Mouse (Mus musculus) midbrain, postnatal 0 days (tissue): Measurements from ENCODE around the gene Chpf2. TPM values are rescaled to one million over a fixed set of nuclear protein-coding genes. Genes with fewer than 3 reads are reported as not detected.
A peak's percentile ranks its signal among the peaks of the same experiment; 100 is the strongest.

Source experiments
- ATAC-seq: fragments of 200-750 bp; cut with Nextera tagmentation; 2 replicates; pipeline ENCODE4 v1.8.0; 2017; ENCODE audit warnings: moderate number of reproducible peaks, mild to moderate bottlenecking, moderate TSS enrichment, moderate library complexity; ENCODE audit not compliant: low FRiP score
- DNase-seq: peaks from one replicate; pipeline ENCODE4 v3.0.0-alpha.2; 2015; ENCODE audit warnings: low spot score
- H3K27ac ChIP-seq: fragments of 300-500 bp; sonication (generic); 2 replicates; pipeline ENCODE4 v1.5.1; 2014; ENCODE audit warnings: low read depth, mild to moderate bottlenecking, low read length, mixed read lengths
- H3K27me3 ChIP-seq: fragments of 300-500 bp; sonication (generic); 2 replicates; pipeline ENCODE4 v1.6.1; 2014; ENCODE audit warnings: low read length, control low read depth, mixed read lengths; ENCODE audit not compliant: insufficient read depth
- H3K36me3 ChIP-seq: fragments of 300-500 bp; sonication (generic); 2 replicates; pipeline ENCODE4 v1.6.1; 2014; ENCODE audit warnings: low read length, control low read depth, mixed read lengths; ENCODE audit not compliant: insufficient read depth
- H3K4me1 ChIP-seq: fragments of 300-500 bp; sonication (generic); 2 replicates; pipeline ENCODE4 v1.6.1; 2014; ENCODE audit warnings: mild to moderate bottlenecking, control low read depth, antibody characterized with exemption, low read length, mixed read lengths; ENCODE audit not compliant: insufficient read depth
- H3K4me2 ChIP-seq: fragments of 300-500 bp; sonication (generic); 2 replicates; pipeline ENCODE4 v1.6.1; 2014; ENCODE audit warnings: low read depth, mild to moderate bottlenecking, low read length, mixed read lengths; ENCODE audit not compliant: poor library complexity, severe bottlenecking
- H3K4me3 ChIP-seq: fragments of 300-500 bp; sonication (generic); 2 replicates; pipeline ENCODE4 v1.5.1; 2014; ENCODE audit warnings: low read depth, mild to moderate bottlenecking, low read length, moderate library complexity
- H3K9ac ChIP-seq: fragments of 300-500 bp; sonication (generic); replicated peaks from 2 replicates; pipeline ENCODE4 v1.6.1; 2014; ENCODE audit warnings: mild to moderate bottlenecking, low read length, moderate library complexity, mixed read lengths; ENCODE audit not compliant: poor library complexity, severe bottlenecking
- H3K9me3 ChIP-seq: fragments of 300-500 bp; sonication (generic); 2 replicates; pipeline ENCODE4 v1.6.1; 2016; ENCODE audit warnings: low read length, control low read depth
- CTCF ChIP-seq: IDR thresholded peaks from 2 replicates; pipeline ENCODE4 v1.5.1; 2016; ENCODE audit warnings: antibody characterized with exemption, mild to moderate bottlenecking
- WGBS: fragments of 180-500 bp; shearing (Covaris S2); extraction: QIAGEN DNeasy Blood & Tissue Kit; methylation state at CpG from one replicate; pipeline ENCODE4 v1.1.7; 2014; 5-methylcytosine and 5-hydroxymethylcytosine counted together
- microRNA counts: library from miRNA; unstranded; fragments of <30 nt; microRNA quantifications from one replicate; lab custom pipeline; 2015
- microRNA-seq: library from miRNA; unstranded; fragments of <30 nt; microRNA quantifications from one replicate; pipeline ENCODE4, GENCODE M21; 2016; ENCODE audit warnings: borderline number of aligned reads
- polyA plus RNA-seq: library from polyadenylated mRNA; unstranded; fragments of >200 nt; fragmentation: Nextera tagmentation; extraction: Ambion mirVana; gene quantifications from 2 replicates; pipeline ENCODE4 v1.2.1, GENCODE M21; 2015
- total RNA-seq: library from RNA; depleted of rRNA; stranded (reverse); fragments of >200 nt; gene quantifications from 2 replicates; pipeline ENCODE4 v1.2.3, GENCODE M21; 2014; rRNA removed

Gene Chpf2
- total and polyA plus RNA-seq, 2 experiments from 2014 or later, result 25.5 to 32.8 TPM

DNA sequence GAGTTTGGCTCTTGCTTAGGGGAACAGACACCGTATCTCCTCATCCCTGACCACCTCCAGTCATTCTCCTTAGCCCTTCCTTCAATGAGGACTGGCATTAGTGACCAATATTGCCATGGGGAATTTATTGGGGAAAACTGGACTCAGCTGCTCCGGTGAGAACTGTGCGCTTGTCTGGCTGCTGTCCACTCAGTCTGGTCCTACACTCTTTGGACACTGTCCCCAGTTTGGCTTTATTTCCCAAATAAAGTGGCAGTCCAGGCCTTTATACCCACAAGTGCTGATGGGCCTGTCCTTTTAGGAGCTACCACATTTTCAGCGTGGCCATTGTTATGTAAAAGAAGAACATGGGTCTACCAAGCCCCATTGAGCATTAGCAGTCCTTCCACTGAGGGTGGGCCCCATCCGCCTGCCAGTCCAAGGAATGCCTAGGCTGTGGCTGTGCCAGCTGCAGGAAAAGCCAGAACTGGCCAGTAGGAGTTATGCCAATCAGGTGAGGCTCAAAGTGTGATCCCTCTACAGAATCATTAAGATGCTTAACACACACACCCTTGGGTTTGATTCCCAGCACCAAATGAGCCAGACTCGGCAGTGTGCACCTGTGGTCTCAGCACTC lies 49.1 kb downstream of the Chpf2 start:
- no peak for ATAC-seq
- no peak for TF ChIP-seq CTCF
- H3K36me3 ChIP-seq, result no peaks in the 10 kb centered on the region
- peaks cover 11% of the 10 kb centered on the region for H3K4me1 ChIP-seq
- H3K4me3 ChIP-seq, result no peak overlapping the region
- WGBS, result 51% methylated on average over 6 of the region's 6 CpGs
- no peak overlapping the region for H3K4me2 ChIP-seq
- H3K9me3 ChIP-seq, result no peaks in the 10 kb centered on the region
- H3K9ac ChIP-seq, result no peak overlapping the region
- no peak for DNase-seq
- H3K27me3 ChIP-seq, result no peaks in the 10 kb centered on the region
- H3K27ac ChIP-seq, result no peak overlapping the region

DNA sequence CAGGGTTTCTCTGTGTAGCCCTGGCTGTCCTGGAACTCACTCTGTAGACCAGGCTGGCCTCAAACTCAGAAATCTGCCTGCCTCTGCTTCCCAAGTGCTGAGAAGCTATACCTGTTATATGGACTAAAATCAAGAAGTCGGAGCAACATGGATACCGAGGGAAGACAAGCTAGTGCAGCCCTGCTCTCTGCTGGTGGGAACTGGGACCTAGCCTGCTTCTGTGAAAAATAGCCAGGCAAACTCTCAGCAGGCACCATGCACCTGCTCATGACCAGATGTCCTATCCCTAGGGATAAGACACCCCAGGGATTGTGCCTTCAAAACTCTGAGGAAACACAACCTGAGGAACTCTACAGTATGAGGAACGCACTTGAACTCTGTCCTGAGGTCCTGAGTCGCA lies 50.4 kb downstream of the Chpf2 start:
- peak; percentile 32; the same call in 1 of the 2 replicates for ATAC-seq
- peak; percentile 39 for DNase-seq
- no peaks in the 10 kb centered on the region for H3K9me3 ChIP-seq

DNA sequence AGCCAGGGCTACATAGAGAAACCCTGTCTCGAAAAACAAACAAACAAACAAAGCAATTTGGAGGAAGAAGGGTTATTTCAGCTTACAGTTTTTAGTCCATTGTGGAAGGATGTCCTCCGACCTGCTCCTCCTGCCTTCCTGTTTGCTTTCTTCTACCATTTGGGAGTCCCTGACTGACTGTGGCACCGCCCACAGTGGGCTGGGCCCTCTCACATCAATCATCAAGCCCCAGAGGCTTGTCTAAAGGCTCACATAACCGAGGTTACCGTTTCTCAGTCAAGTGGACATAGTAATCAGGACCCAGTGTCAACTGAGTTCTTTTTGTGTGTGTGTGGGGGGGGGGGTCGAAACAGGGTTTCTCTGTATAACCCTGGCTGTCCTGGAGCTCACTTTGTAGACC lies 51.6 kb downstream of the Chpf2 start:
- 66% methylated on average over 6 of the region's 6 CpGs for WGBS
- H3K4me2 ChIP-seq, result no peak overlapping the region
- peaks cover 11% of the 10 kb centered on the region for H3K4me1 ChIP-seq
- H3K9ac ChIP-seq, result no peak overlapping the region
- no peak for ATAC-seq
- no peak overlapping the region for H3K27ac ChIP-seq
- TF ChIP-seq CTCF, result no peak
- no peaks in the 10 kb centered on the region for H3K36me3 ChIP-seq
- no peak for DNase-seq
- H3K27me3 ChIP-seq, result no peaks in the 10 kb centered on the region
- no peak overlapping the region for H3K4me3 ChIP-seq
- H3K9me3 ChIP-seq, result no peaks in the 10 kb centered on the region

More for the DNA sequence above, 50.4 kb downstream of the Chpf2 start:
- H3K4me3 ChIP-seq, result no peak overlapping the region
- H3K27ac ChIP-seq, result no peak overlapping the region
- TF ChIP-seq CTCF, result peak; percentile 63
- H3K36me3 ChIP-seq, result no peaks in the 10 kb centered on the region
- peaks cover 11% of the 10 kb centered on the region for H3K4me1 ChIP-seq
- H3K27me3 ChIP-seq, result no peaks in the 10 kb centered on the region
- H3K4me2 ChIP-seq, result no peak overlapping the region
- no peak overlapping the region for H3K9ac ChIP-seq
- 78% methylated on average over 4 of the region's 4 CpGs for WGBS

DNA sequence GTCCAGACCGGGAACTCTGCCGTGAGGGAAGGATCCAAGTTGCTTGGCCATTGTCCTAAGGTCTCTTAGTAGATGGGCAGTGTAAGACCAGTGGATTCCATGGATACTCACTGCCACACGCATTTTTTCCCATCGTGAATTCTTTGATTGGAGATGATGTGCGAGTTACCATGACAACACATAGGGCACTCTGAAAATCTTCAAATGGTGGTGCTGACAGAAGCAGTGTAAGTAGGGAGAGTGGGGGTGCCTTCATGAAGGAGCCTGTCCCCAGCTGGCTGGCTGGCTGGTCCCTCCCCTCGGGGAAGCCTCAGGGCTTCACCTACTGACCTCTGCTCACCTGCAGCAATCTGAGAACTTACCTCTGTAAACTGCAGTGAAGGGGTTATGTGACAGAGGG lies 52.5 kb downstream of the Chpf2 start:
- no peak for TF ChIP-seq CTCF
- DNase-seq, result peak; percentile 60
- H3K9ac ChIP-seq, result no peak overlapping the region; the same call in 1 of the 2 replicates
- no peaks in the 10 kb centered on the region for H3K27me3 ChIP-seq
- no peak overlapping the region for H3K4me2 ChIP-seq
- no peaks in the 10 kb centered on the region for H3K9me3 ChIP-seq
- 53% methylated on average over 6 of the region's 6 CpGs for WGBS
- H3K4me3 ChIP-seq, result no peak overlapping the region
- peaks cover 11% of the 10 kb centered on the region for H3K4me1 ChIP-seq
- no peaks in the 10 kb centered on the region for H3K36me3 ChIP-seq
- peak overlapping the region; percentile 47 for H3K27ac ChIP-seq
- ATAC-seq, result peak; percentile 62

MicroRNA genes within 50 kb of the gene (microRNA counts, 519-probe panel; counts per million panel counts)
- 528 counts per million, percentile 58 among the panel's probes with 10 or more counts for microRNA mmu-miR-671-3p (lab: Ali Mortazavi, UCI)
- microRNA mmu-miR-671-5p (lab: Ali Mortazavi, UCI), result 528 counts per million, percentile 58 among the panel's probes with 10 or more counts

Small RNAs within 50 kb of the gene (microRNA-seq; reads per million reads assigned to microRNA genes)
- gene Mir671, result 491 reads per million, percentile 65 among the genes with 10 or more reads in this experiment

Other genes starting within 250 kb of the Chpf2 start
- 46.9 and 60.2 TPM in 2 replicates for gene Kcnh2, start 235.1 kb upstream of the Chpf2 start, total RNA-seq
- 10.1 and 11.1 TPM in 2 replicates for gene Kcnh2, start 235.1 kb upstream of the Chpf2 start, polyA plus RNA-seq
- gene Nos3, start 221.9 kb upstream of the Chpf2 start, total RNA-seq, result 11.0 and 14.2 TPM in 2 replicates
- gene Nos3, start 221.9 kb upstream of the Chpf2 start, polyA plus RNA-seq, result 7.0 and 7.5 TPM in 2 replicates
- gene Atg9b, start 194.6 kb upstream of the Chpf2 start, total RNA-seq, result 6.7 and 7.4 TPM in 2 replicates
- 5.3 and 7.2 TPM in 2 replicates for gene Atg9b, start 194.6 kb upstream of the Chpf2 start, polyA plus RNA-seq
- 65.8 and 71.7 TPM in 2 replicates for gene Abcb8, start 193.1 kb upstream of the Chpf2 start, total RNA-seq
- 42.4 and 51.6 TPM in 2 replicates for gene Abcb8, start 193.1 kb upstream of the Chpf2 start, polyA plus RNA-seq
- gene Asic3, start 173.3 kb upstream of the Chpf2 start, total RNA-seq, result 0.05 TPM in 1 of 2 replicates, not detected in the other
- gene Asic3, start 173.3 kb upstream of the Chpf2 start, polyA plus RNA-seq, result 0.29 and 0.59 TPM in 2 replicates
- 96.5 and 104 TPM in 2 replicates for gene Cdk5, start 163.2 kb upstream of the Chpf2 start, total RNA-seq
- 168 and 182 TPM in 2 replicates for gene Cdk5, start 163.2 kb upstream of the Chpf2 start, polyA plus RNA-seq
- gene Slc4a2, start 162.9 kb upstream of the Chpf2 start, total RNA-seq, result 35.7 and 42.1 TPM in 2 replicates
- gene Slc4a2, start 162.9 kb upstream of the Chpf2 start, polyA plus RNA-seq, result 11.5 and 11.8 TPM in 2 replicates
- 139 and 174 TPM in 2 replicates for gene Fastk, start 141.5 kb upstream of the Chpf2 start, total RNA-seq
- 97.9 and 109 TPM in 2 replicates for gene Fastk, start 141.5 kb upstream of the Chpf2 start, polyA plus RNA-seq
- gene Tmub1, start 138.9 kb upstream of the Chpf2 start, total RNA-seq, result 52.1 and 91.5 TPM in 2 replicates
- gene Tmub1, start 138.9 kb upstream of the Chpf2 start, polyA plus RNA-seq, result 65.3 and 65.5 TPM in 2 replicates
- gene Agap3, start 134.6 kb upstream of the Chpf2 start, total RNA-seq, result 239 and 282 TPM in 2 replicates
- 116 and 120 TPM in 2 replicates for gene Agap3, start 134.6 kb upstream of the Chpf2 start, polyA plus RNA-seq
- gene Gbx1, start 59.5 kb upstream of the Chpf2 start, total RNA-seq, result 0.33 TPM in 1 of 2 replicates, not detected in the other
- gene Gbx1, start 59.5 kb upstream of the Chpf2 start, polyA plus RNA-seq, result 0.09 and 0.12 TPM in 2 replicates
- gene Asb10, start 45.8 kb upstream of the Chpf2 start, total RNA-seq, result 1.2 TPM in 1 of 2 replicates, not detected in the other
- gene Asb10, start 45.8 kb upstream of the Chpf2 start, polyA plus RNA-seq, result 0.31 and 0.39 TPM in 2 replicates
- gene 4931409K22Rik, start 29.9 kb upstream of the Chpf2 start, total RNA-seq, result not detected in 2 replicates
- gene 4931409K22Rik, start 29.9 kb upstream of the Chpf2 start, polyA plus RNA-seq, result not detected in 2 replicates
- gene Abcf2, start 9.3 kb upstream of the Chpf2 start, total RNA-seq, result 55.9 and 57.0 TPM in 2 replicates
- 58.2 and 62.3 TPM in 2 replicates for gene Abcf2, start 9.3 kb upstream of the Chpf2 start, polyA plus RNA-seq
- 279 and 347 TPM in 2 replicates for gene Smarcd3, start 37.7 kb downstream of the Chpf2 start, total RNA-seq
- gene Smarcd3, start 37.7 kb downstream of the Chpf2 start, polyA plus RNA-seq, result 187 and 189 TPM in 2 replicates
- 44.9 and 45.3 TPM in 2 replicates for gene Nub1, start 98.8 kb downstream of the Chpf2 start, total RNA-seq
- 45.1 and 45.9 TPM in 2 replicates for gene Nub1, start 98.8 kb downstream of the Chpf2 start, polyA plus RNA-seq
- 13.4 and 16.5 TPM in 2 replicates for gene Wdr86, start 144.0 kb downstream of the Chpf2 start, total RNA-seq
- gene Wdr86, start 144.0 kb downstream of the Chpf2 start, polyA plus RNA-seq, result 6.7 and 7.0 TPM in 2 replicates
- not detected in 2 replicates for gene Crygn, start 171.3 kb downstream of the Chpf2 start, total RNA-seq
- gene Crygn, start 171.3 kb downstream of the Chpf2 start, polyA plus RNA-seq, result 2.1 and 5.0 TPM in 2 replicates